Mouse (Mus musculus) erythroid progenitor cell, adult 5-6 weeks (primary cell): ENCODE data around the gene Sgsm1. TPM values are rescaled to one million over a fixed set of nuclear protein-coding genes. Genes with fewer than 3 reads are reported as not detected.

Experiments used
- ATAC-seq: replicated peaks from 2 replicates; pipeline ENCODE4 v1.8.0; 2016; ENCODE audit warnings: moderate number of reproducible peaks, mild to moderate bottlenecking, moderate TSS enrichment, inconsistent platforms; ENCODE audit not compliant: poor library complexity, low FRiP score, severe bottlenecking
- total RNA-seq, 2 experiments: library from RNA; stranded (forward) in 1 of 2; stranded (reverse) in 1 of 2; fragments of 150-400 nt in 1 of 2; fragments of 186-747, 209-891 nt in 1 of 2; gene quantifications; 2 replicates each; pipeline versions ENCODE4 v1.2.3 to v1.2.4; 2015 to 2017; ENCODE audit warnings: low replicate concordance in 2 of 2

Gene Sgsm1
- total RNA-seq, 2 experiments from 2014 or later = not detected

DNA sequence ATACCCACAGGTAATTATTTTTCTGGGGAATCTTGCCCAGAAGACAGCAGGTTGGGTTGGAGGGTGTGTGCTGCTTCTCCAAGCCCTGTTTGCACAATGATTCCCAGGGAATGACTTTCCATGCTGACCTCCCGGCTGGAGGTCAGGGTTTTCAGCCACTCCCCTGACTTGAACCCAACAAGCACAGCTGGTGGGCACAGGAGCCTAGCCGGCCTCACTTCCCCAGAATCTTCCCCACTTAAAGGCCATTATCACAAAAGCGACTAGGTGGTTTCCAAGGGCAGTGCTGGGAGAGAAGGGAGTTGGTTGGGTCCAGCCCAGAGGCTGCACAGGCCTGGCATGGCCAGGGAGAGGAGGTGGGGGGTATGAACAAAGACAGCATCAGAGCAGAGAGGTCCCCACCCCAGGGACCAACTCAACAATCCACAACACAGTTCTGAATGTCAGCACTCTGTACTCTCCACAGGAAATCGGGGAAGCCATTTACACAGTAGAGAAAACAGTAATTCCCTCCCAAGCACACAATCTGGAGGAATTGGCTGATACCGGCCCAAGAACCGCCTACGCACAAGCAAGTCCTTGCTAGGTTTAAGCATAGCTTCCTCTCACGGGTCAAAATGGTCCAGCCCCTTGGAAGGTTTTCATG, 111.3 kb downstream of the Sgsm1 start:
- no peak for ATAC-seq

GRCm38 (mm10) chr5:113196916-113197794, 113.4 kb downstream of the Sgsm1 start:
- ATAC-seq = no peak

- no peak for ATAC-seq
Observed at GRCm38 (mm10) chr5:113195907-113196306, 114.7 kb downstream of the Sgsm1 start.

DNA sequence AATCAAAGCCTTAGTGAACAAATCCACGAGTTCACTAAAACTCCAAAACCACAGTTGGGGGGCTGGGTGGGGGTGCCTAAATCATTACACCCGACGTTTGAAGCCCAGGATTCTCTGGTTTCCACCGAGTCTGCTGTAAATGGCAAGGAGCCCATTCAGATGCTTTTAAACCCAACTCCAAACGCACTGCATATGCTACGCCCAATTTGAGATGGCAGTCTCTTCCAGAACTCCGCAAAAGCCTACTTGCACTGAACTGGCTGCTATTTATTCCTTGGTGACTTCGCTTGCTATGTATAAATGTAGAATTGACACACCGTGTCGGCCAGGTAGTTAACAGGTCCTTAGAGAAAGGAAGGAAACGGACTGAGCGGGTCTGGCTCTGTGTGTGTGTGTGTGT, 115.1 kb downstream of the Sgsm1 start:
- no peak for ATAC-seq

DNA sequence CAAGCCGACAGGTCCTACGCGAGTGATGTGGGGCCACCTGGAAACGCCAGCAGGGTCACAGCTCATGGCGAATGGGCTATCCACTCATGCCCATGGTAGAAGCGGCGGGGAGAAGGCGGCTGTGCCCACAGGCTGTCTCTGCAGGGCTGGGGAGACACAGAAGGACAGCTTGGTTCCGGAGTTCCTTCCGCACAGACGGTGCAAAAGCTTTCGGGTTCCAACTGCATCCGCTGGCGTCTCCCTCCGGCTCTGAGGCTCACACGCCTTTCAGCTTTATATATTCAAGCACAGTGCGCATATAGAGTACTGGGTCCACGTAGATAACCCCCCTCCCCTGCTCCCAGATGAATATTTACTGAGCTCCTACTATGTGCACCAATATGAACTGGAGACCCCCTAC, 116.8 kb downstream of the Sgsm1 start:
- no peak for ATAC-seq

Other genes with a start within 250 kb of the Sgsm1 start
- gene Crybb2, start 240.7 kb downstream of the Sgsm1 start, total RNA-seq (2015; ENCODE audit: low replicate concordance) = not detected in 2 replicates
- 1.3 TPM in 1 of 2 replicates, not detected in the other for gene Crybb2, start 240.7 kb downstream of the Sgsm1 start, total RNA-seq (2017; ENCODE audit: low replicate concordance)
- gene Crybb3, start 229.2 kb downstream of the Sgsm1 start, total RNA-seq (2015; ENCODE audit: low replicate concordance) = not detected in 2 replicates
- gene Crybb3, start 229.2 kb downstream of the Sgsm1 start, total RNA-seq (2017; ENCODE audit: low replicate concordance) = not detected in 2 replicates
- 1.8 and 2.1 TPM in 2 replicates for gene 2900026A02Rik, start 89.5 kb downstream of the Sgsm1 start, total RNA-seq (2015; ENCODE audit: low replicate concordance)
- 0.13 TPM in 1 of 2 replicates, not detected in the other for gene 2900026A02Rik, start 89.5 kb downstream of the Sgsm1 start, total RNA-seq (2017; ENCODE audit: low replicate concordance)
- gene Tmem211, start 83.9 kb downstream of the Sgsm1 start, total RNA-seq (2015; ENCODE audit: low replicate concordance) = not detected in 2 replicates
- gene Tmem211, start 83.9 kb downstream of the Sgsm1 start, total RNA-seq (2017; ENCODE audit: low replicate concordance) = not detected in 2 replicates
- not detected in 2 replicates for gene Aym1, start 46.5 kb upstream of the Sgsm1 start, total RNA-seq (2015; ENCODE audit: low replicate concordance)
- not detected in 2 replicates for gene Aym1, start 46.5 kb upstream of the Sgsm1 start, total RNA-seq (2017; ENCODE audit: low replicate concordance)
- not detected in 2 replicates for gene Wscd2, start 179.5 kb upstream of the Sgsm1 start, total RNA-seq (2015; ENCODE audit: low replicate concordance)
- not detected in 2 replicates for gene Wscd2, start 179.5 kb upstream of the Sgsm1 start, total RNA-seq (2017; ENCODE audit: low replicate concordance)